Mouse (Mus musculus): ENCODE measurements around the gene Srsf2.

- TF ChIP-seq POLR2A (IDR thresholded peaks at IDR 0.05; ENCODE audit: control insufficient read depth, extremely low read depth, insufficient read depth, low read length, poor library complexity) (no peak), CTCF (IDR thresholded peaks at IDR 0.05; ENCODE audit: borderline replicate concordance, control insufficient read depth, extremely low read depth, insufficient read depth, low read length, poor library complexity) (no peak)
These were observed 39.3 kb downstream of the Srsf2 start for GRCm38 (mm10) chr11:116813610-116814009.

Data from thymus, adult 2 months (tissue).